Mouse (Mus musculus): Measurements from ENCODE around the gene AI413582. TPM values are rescaled to one million over a fixed set of nuclear protein-coding genes. Genes with fewer than 3 reads are reported as not detected.

Gene AI413582
- total and polyA plus RNA-seq, 3 experiments = 14.6 to 43.6 (median 30.2) TPM

DNA sequence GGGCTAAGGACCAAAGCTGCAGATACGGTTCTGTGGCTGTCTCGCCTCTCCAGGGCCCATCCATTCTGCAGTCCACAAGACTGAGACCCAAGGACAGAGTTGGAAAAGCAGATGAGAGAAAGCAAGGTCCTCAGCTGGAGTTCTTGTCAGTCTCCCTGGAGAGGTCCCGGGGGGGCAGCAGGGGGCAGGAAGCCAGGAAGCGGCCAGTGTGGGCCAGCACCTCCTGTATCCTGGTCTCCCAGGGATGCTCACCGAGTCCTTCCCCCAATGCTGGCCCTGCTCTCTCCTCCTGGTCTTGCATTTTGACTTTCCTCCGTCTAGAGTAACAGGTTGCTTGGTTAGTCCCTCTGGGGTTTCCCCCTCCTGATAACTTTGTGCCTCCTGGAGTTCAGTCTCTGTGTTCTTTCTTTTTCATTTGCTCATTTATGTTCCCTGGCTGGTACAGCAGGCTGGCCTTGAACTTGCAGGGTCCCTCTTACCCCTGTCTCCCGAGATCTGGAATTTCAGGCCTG, 18.9 kb downstream of the AI413582 start:
- no peaks in the 10 kb centered on the region for H3K79me2 ChIP-seq (replicated peaks; ENCODE audit: control insufficient read depth, extremely low read depth, insufficient read depth, poor library complexity, severe bottlenecking)
- H3K9ac ChIP-seq (ENCODE audit: insufficient read depth, low read depth) = no peak overlapping the region
- no peak for TF ChIP-seq SIN3A (IDR thresholded peaks at IDR 0.05; ENCODE audit: low read length)
- TF ChIP-seq ZC3H11A (IDR thresholded peaks at IDR 0.05; ENCODE audit: low read depth, low read length) = no peak
- TF ChIP-seq POLR2A (IDR thresholded peaks at IDR 0.05; ENCODE audit: low read depth, low read length) = no peak
- TF ChIP-seq HCFC1 (IDR thresholded peaks at IDR 0.05; ENCODE audit: low read depth, low read length) = no peak
- H3K4me3 ChIP-seq (replicated peaks in 1 of 3; ENCODE audit: low read depth in 2 of 3, low read length in 2 of 3, poor library complexity in 1 of 3) = no peak overlapping the region
- dilution Hi-C loops (cut with MboI; ENCODE audit: extremely low pct_ligation_motif_present, extremely low pct_unique_long_range_greater_than_20kb, low sequenced_read_pairs) (no loop called here), in situ Hi-C loops (cut with MboI; ENCODE audit: low pct_ligation_motif_present, low pct_unique_long_range_greater_than_20kb, low sequenced_read_pairs) (loop anchor here (10.0 kb wide), 1 partner anchor 528 kb away; no protein-coding TSS in a partner anchor)
- peaks cover 9 to 38% of the 10 kb centered on the region in 2 experiments for H3K4me1 ChIP-seq (ENCODE audit: control insufficient read depth in 1 of 2, insufficient read depth in 2 of 2)
- H3K4me2 ChIP-seq (ENCODE audit: insufficient read depth, low read depth, poor library complexity, severe bottlenecking) = no peak overlapping the region
- no peaks in the 10 kb centered on the region for H3K9me3 ChIP-seq (replicated peaks; ENCODE audit: low read length)
- no peak overlapping the region for H3K27ac ChIP-seq (ENCODE audit: insufficient read depth, low read depth)
- no peaks in the 10 kb centered on the region for H3K36me3 ChIP-seq (replicated peaks in 1 of 2; ENCODE audit: control insufficient read depth in 1 of 2, insufficient read depth in 1 of 2, low read length in 1 of 2)
- peaks cover 20% of the 10 kb centered on the region for H3K27me3 ChIP-seq (replicated peaks)
- no peak for DNase-seq (ENCODE audit: extremely low read depth)

- in situ Hi-C loops (cut with MboI; ENCODE audit: low pct_ligation_motif_present, low pct_unique_long_range_greater_than_20kb, low sequenced_read_pairs) (loop anchor here (10.0 kb wide), 1 partner anchor 529 kb away; no protein-coding TSS in a partner anchor), dilution Hi-C loops (cut with MboI; ENCODE audit: extremely low pct_ligation_motif_present, extremely low pct_unique_long_range_greater_than_20kb, low sequenced_read_pairs) (no loop called here)
- Histone ChIP-seq H3K9me3 (replicated peaks; ENCODE audit: low read length) (no peaks in the 10 kb centered on the region), H3K4me3 (replicated peaks in 1 of 3; ENCODE audit: low read depth in 2 of 3, low read length in 2 of 3, poor library complexity in 1 of 3) (no peak overlapping the region), H3K27ac (ENCODE audit: insufficient read depth, low read depth) (no peak overlapping the region), H3K79me2 (replicated peaks; ENCODE audit: control insufficient read depth, extremely low read depth, insufficient read depth, poor library complexity, severe bottlenecking) (no peaks in the 10 kb centered on the region), H3K27me3 (replicated peaks) (peaks cover 19% of the 10 kb centered on the region), H3K9ac (ENCODE audit: insufficient read depth, low read depth) (no peak overlapping the region), H3K4me2 (ENCODE audit: insufficient read depth, low read depth, poor library complexity, severe bottlenecking) (no peak overlapping the region), H3K36me3 (replicated peaks in 1 of 2; ENCODE audit: control insufficient read depth in 1 of 2, insufficient read depth in 1 of 2, low read length in 1 of 2) (no peaks in the 10 kb centered on the region), H3K4me1 (ENCODE audit: control insufficient read depth in 1 of 2, insufficient read depth in 2 of 2) (peaks cover 9 to 35% of the 10 kb centered on the region in 2 experiments)
- DNase-seq (ENCODE audit: extremely low read depth) = no peak
- TF ChIP-seq GABPA (IDR thresholded peaks at IDR 0.05; ENCODE audit: insufficient replicate concordance, low read depth, low read length) = no peak
- TF ChIP-seq POLR2AphosphoS2 (IDR thresholded peaks at IDR 0.05; ENCODE audit: low read depth, low read length) = no peak
- no peak for TF ChIP-seq ELF1 (IDR thresholded peaks at IDR 0.05; ENCODE audit: low read depth, low read length)
- no peak for TF ChIP-seq USF2 (conservative IDR thresholded peaks at IDR 0.05; ENCODE audit: low read depth, low read length)
- no peak for TF ChIP-seq CTCF (conservative IDR thresholded peaks at IDR 0.05 in 1 of 2, IDR thresholded peaks at IDR 0.05 in 1 of 2; ENCODE audit: low read depth in 2 of 2, low read length in 2 of 2)
- TF ChIP-seq NELFE (IDR thresholded peaks at IDR 0.05; ENCODE audit: low read depth, low read length) = no peak
- TF ChIP-seq EP300 (IDR thresholded peaks at IDR 0.05; ENCODE audit: low read length) = no peak
- TF ChIP-seq BHLHE40 (IDR thresholded peaks at IDR 0.05; ENCODE audit: low read depth, low read length) = no peak
- no peak for TF ChIP-seq JUND (conservative IDR thresholded peaks at IDR 0.05; ENCODE audit: low read depth, low read length)
- no peak for TF ChIP-seq MAX (IDR thresholded peaks at IDR 0.05; ENCODE audit: low read length)
- no peak for TF ChIP-seq PAX5 (IDR thresholded peaks at IDR 0.05; ENCODE audit: low read length)
- TF ChIP-seq ZNF384 (IDR thresholded peaks at IDR 0.05; ENCODE audit: low read depth, low read length) = no peak
- no peak for TF ChIP-seq TBP (conservative IDR thresholded peaks at IDR 0.05; ENCODE audit: low read depth, low read length)
- TF ChIP-seq MEF2A (IDR thresholded peaks at IDR 0.05; ENCODE audit: borderline replicate concordance, low read depth, low read length) = no peak
- no peak for TF ChIP-seq SMC3 (IDR thresholded peaks at IDR 0.05; ENCODE audit: low read depth, low read length)
- no peak for TF ChIP-seq KAT2A (IDR thresholded peaks at IDR 0.05; ENCODE audit: insufficient replicate concordance, low read length)
Measured at GRCm38 (mm10) chr17:27545991-27546390, 19.6 kb downstream of the AI413582 start.
